Mouse (Mus musculus) brain, embryonic 18.5 days (tissue): ENCODE data around the gene Gm4952.
A peak's percentile ranks its signal among the peaks of the same experiment; 100 is the strongest.

ENCODE experiments used
- DNase-seq: peaks from one replicate; pipeline ENCODE4 v3.0.0-alpha.2; 2012; ENCODE audit warnings: low read depth, low spot score

Gene Gm4952

GRCm38 (mm10) chr19:12599674-12600073, at the start of gene Gm4952:
Gene Gm4952 (plus strand): TSS chr19:12599974.
- DNase-seq: no peak

GRCm38 (mm10) chr19:12550005-12550942, 49.5 kb upstream of the Gm4952 start:
- no peak for DNase-seq

- no peak for DNase-seq
Measured at GRCm38 (mm10) chr19:12556293-12556692, 43.5 kb upstream of the Gm4952 start.

- DNase-seq: no peak
Measured at GRCm38 (mm10) chr19:12558219-12558618, 41.6 kb upstream of the Gm4952 start.

- DNase-seq: no peak
Measured at GRCm38 (mm10) chr19:12564197-12564596, 35.6 kb upstream of the Gm4952 start.

DNA sequence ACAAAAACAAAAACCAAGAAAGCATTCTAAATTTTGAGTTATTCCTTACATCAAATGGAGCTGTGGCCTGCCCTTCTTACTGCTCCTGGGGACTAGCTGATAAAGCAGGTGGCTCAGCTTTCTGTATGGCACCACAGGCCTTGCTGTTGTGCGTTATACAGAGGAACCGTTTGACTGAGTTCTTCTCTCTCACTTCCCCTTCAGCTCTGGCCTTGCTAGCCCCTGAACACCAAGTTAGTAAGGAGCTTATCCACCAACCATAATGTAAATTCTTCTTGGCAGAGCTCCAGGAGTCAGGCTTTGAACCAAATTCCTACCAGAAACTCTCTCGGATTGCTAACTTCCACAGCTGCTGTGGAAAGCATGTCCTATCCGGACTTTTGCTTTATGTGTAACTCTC, 32.8 kb upstream of the Gm4952 start:
- DNase-seq: no peak

DNA sequence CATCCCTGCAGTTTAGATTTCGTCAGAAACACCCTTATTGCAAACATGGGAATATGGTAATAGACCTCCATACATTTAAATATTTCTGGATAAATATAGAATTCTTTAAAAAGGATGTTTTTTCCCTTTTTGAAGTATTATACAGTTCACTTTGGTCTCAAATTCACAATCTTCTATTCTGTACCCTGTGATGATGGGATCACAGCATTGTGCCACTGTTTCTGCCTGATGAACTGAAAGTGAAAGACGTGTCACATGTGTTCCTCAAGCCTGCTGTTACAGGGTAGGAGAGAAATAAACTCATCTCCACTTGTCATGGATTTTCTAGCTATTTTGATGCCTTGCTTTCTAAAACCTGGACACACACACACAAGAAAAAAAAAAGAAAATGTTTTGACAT, 28.9 kb upstream of the Gm4952 start:
- DNase-seq: no peak

GRCm38 (mm10) chr19:12571687-12572086, 28.1 kb upstream of the Gm4952 start:
- DNase-seq: no peak

DNA sequence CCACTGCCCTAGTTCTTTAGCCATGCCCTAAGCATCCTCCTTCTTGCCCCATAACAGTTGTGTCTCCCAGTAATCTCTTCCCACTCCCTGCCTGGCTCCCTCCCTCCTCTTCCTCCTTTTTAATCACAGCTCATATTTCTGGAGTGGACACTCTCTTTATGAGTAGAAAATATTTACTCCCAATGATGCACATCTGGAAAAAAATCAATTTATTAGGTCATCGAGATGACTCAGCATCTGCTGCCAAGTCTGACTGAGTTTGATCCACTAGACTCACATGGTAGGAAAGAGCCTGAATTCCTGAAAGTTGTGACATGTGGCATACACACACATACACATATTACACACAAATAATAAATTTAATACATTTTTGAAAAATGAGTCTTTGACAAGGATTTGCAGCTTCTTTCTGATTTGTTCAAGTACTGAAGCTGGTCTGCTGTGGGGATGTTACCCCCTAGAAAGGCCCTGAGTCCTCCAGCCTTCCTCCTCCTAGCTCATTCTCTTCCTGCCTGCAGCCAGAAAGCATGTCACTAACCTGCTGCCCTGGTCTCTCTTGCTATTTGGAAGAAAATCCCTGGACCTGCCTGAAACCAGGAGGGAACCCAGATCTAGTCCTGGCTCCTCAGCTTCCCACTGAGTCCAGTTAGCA, 27.0 kb upstream of the Gm4952 start:
- no peak for DNase-seq

DNA sequence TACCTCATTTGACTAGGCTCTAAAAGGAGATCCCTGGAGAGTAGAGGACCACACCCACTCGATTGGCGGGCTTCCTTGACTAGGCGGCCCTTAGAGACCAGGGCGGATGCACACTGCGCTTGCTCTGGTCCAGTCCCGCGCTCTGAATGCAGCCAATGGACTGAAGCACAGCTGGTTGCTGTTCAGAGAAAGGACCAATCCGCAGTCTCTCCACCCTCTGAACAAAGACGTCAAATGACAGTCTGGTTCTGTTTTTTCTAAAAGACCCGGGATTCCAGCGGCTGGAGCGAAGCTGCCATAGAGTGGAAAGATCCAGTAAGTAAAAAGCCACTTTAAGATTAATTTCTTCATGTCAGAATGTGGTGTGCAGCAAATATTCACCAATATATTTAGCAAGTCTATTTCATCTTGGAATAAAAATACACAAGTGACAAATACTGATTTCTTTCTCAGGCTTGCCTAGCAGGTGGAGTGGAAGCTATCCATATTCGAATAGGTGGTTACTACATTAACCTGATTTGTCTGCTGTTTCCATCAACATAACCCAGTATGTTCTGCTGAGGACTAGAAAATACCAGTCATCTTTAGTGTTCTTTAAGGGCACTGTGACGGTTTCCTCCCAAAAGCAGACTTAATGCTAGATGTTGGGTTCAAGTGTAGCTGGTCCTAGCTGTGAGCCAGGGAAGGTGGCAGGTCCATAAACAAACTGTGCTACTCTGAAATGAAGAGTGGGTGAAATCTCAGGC, 26.3 kb upstream of the Gm4952 start:
- DNase-seq: peak; percentile 79

- DNase-seq: no peak
Measured at GRCm38 (mm10) chr19:12574012-12574407, 25.8 kb upstream of the Gm4952 start.

GRCm38 (mm10) chr19:12575107-12575506, 24.7 kb upstream of the Gm4952 start:
- DNase-seq: no peak

- DNase-seq: no peak
Measured at GRCm38 (mm10) chr19:12575514-12575913, 24.3 kb upstream of the Gm4952 start.

GRCm38 (mm10) chr19:12576639-12577038, 23.1 kb upstream of the Gm4952 start:
- no peak for DNase-seq

GRCm38 (mm10) chr19:12585310-12585709, 14.5 kb upstream of the Gm4952 start:
- no peak for DNase-seq

DNA sequence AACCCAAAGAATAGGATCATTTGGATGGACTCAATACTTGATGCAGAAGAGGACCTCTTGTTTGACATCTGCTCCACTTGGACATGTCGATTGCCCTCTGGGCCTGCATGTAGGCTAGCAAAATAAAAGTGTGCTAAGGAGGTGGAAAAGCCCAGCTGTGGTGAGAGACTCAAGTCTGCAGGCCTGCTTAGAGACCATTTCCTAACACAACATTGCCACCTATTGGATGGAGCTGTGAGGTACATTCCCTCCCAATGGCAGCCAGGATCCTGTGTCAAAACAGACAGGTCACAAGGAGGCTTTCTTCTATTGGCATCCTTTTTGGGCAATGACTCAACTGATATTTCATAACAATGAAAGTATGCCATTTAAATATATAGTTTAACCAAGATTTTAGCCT, 7.9 kb upstream of the Gm4952 start:
- DNase-seq: no peak

- no peak for DNase-seq
Measured at GRCm38 (mm10) chr19:12595135-12595529, 4.6 kb upstream of the Gm4952 start.

DNA sequence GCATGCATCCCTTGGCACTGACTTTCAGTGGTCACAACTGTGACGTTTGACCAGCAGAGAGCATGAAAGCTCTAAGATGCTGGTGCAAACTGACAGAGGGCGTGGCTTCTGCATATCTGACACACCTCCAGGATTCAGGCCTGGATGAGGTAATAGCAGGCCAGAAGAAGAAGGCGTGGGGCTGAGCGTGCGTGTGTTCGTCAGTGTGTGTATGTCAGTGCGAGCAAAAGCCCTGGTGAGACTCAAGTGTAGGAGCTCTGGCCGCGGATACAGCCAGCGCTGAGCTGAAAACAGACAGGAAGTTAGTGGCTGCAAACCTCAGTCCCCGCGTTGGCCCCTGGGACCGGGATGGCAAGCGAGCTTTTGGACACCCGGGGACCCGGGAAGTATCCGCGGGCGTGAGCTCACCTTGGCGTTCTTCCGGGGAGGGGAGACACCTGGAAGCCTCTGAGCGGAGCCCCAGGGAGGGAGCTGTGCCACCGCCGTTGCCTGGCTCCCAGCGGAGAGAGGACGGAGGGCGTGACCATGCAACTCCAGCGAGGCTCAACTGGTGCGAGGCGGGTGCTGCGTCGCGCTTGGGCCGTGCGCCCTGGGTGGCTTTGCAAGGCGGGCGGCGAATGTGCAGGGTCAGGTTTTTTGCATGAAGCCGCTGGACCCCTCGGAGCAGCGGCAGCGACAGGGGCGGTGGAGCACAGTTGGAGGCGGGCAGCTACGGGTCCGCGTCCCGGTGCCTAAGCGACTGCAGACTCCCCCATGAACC, 4.1 kb upstream of the Gm4952 start:
- DNase-seq: peak; percentile 64

- no peak for DNase-seq
Measured at GRCm38 (mm10) chr19:12596290-12597072, 3.3 kb upstream of the Gm4952 start.

- DNase-seq: no peak
Measured at GRCm38 (mm10) chr19:12597073-12597405, 2.7 kb upstream of the Gm4952 start.

- no peak for DNase-seq
Measured at GRCm38 (mm10) chr19:12598674-12599073, 1.1 kb upstream of the Gm4952 start.
